Mouse (Mus musculus) hindbrain, embryonic 12.5 days (tissue): ENCODE results near the gene Dnajb1. TPM values are rescaled to one million over a fixed set of nuclear protein-coding genes. Genes with fewer than 3 reads are reported as not detected.
A peak's percentile ranks its signal among the peaks of the same experiment; 100 is the strongest.
"Not testable (repeated sequence)": the region's sequence is repeated elsewhere in the genome, so short reads cannot be mapped to it uniquely, and the experiment has no call there.

ENCODE experiments used
- ATAC-seq: fragments of 200-750 bp; cut with Nextera tagmentation; 2 replicates; pipeline ENCODE4 v1.8.0; 2017; ENCODE audit warnings: moderate TSS enrichment; ENCODE audit not compliant: low FRiP score
- H3K27ac ChIP-seq: fragments of 300-500 bp; sonication (generic); 2 replicates; pipeline ENCODE4 v1.5.1; 2016; ENCODE audit warnings: mild to moderate bottlenecking
- H3K27me3 ChIP-seq: fragments of 300-500 bp; sonication (generic); 2 replicates; pipeline ENCODE4 v1.6.1; 2016; ENCODE audit warnings: mild to moderate bottlenecking
- H3K36me3 ChIP-seq: fragments of 300-500 bp; sonication (generic); 2 replicates; pipeline ENCODE4 v1.6.1; 2016; ENCODE audit warnings: mild to moderate bottlenecking
- H3K4me1 ChIP-seq: fragments of 300-500 bp; sonication (generic); 2 replicates; pipeline ENCODE4 v1.6.1; 2016
- H3K4me2 ChIP-seq: fragments of 300-500 bp; sonication (generic); replicated peaks from 2 replicates; pipeline ENCODE4 v1.6.1; 2016; ENCODE audit warnings: mild to moderate bottlenecking
- H3K4me3 ChIP-seq: fragments of 300-500 bp; sonication (generic); 2 replicates; pipeline ENCODE4 v1.5.1; 2016; ENCODE audit warnings: mild to moderate bottlenecking
- H3K9ac ChIP-seq: fragments of 300-500 bp; sonication (generic); 2 replicates; pipeline ENCODE4 v1.6.1; 2016; ENCODE audit warnings: mild to moderate bottlenecking, moderate library complexity
- H3K9me3 ChIP-seq: fragments of 300-500 bp; sonication (generic); replicated peaks from 2 replicates; pipeline ENCODE4 v1.6.1; 2016; ENCODE audit warnings: mild to moderate bottlenecking
- WGBS: fragments of 180-500 bp; shearing (Covaris S2); methylation state at CpG from one replicate; pipeline ENCODE4 v1.1.7; 2016; 5-methylcytosine and 5-hydroxymethylcytosine counted together
- polyA plus RNA-seq: library from polyadenylated mRNA; unstranded; fragments of >200 nt; fragmentation: Nextera tagmentation; extraction: Ambion mirVana; gene quantifications from 2 replicates; pipeline ENCODE4 v1.2.1, GENCODE M21; 2016

Dnajb1 gene
- 57.1 and 62.8 TPM in 2 replicates for polyA plus RNA-seq

GRCm38 (mm10) chr8:83607661-83608397 is at the start of gene Dnajb1, which contains the start of gene Tecr:
TSS of gene Dnajb1 (plus strand) at chr8:83608193.
TSS of gene Tecr (minus strand) at chr8:83607971.
- H3K4me2 ChIP-seq, result peak within 1 kb of the TSS; percentile 79
- under 1% methylated on average over 68 of the region's 69 CpGs for WGBS
- H3K9ac ChIP-seq, result peak within 1 kb of the TSS; percentile 89
- H3K27ac ChIP-seq, result peak within 1 kb of the TSS; percentile 96
- H3K36me3 ChIP-seq, result peaks cover 31% of the 10 kb centered on the region
- peak within 1 kb of the TSS; percentile 72 for H3K4me3 ChIP-seq
- H3K27me3 ChIP-seq, result no peaks in the 10 kb centered on the region
- H3K4me1 ChIP-seq, result peaks cover 19% of the 10 kb centered on the region
- no peaks in the 10 kb centered on the region for H3K9me3 ChIP-seq
- peak; percentile 97 for ATAC-seq

GRCm38 (mm10) chr8:83562669-83563068 is 45.3 kb upstream of the Dnajb1 start:
- peaks cover 5% of the 10 kb centered on the region for H3K4me1 ChIP-seq
- H3K27ac ChIP-seq, result no peak overlapping the region
- H3K4me3 ChIP-seq, result no peak overlapping the region
- ATAC-seq, result no peak
- no peak overlapping the region for H3K4me2 ChIP-seq
- H3K9ac ChIP-seq, result no peak overlapping the region
- no peaks in the 10 kb centered on the region for H3K36me3 ChIP-seq
- H3K9me3 ChIP-seq, result no peaks in the 10 kb centered on the region
- H3K27me3 ChIP-seq, result no peaks in the 10 kb centered on the region
- 81% methylated on average over 3 of the region's 3 CpGs for WGBS

- H3K4me2 ChIP-seq, result no peak overlapping the region
- H3K4me1 ChIP-seq, result peaks cover 11% of the 10 kb centered on the region
- ATAC-seq, result no peak
- no peak overlapping the region for H3K9ac ChIP-seq
- 78% methylated on average over 4 of the region's 4 CpGs for whole genome bisulfite sequencing
- no peak overlapping the region for H3K27ac ChIP-seq
- H3K27me3 ChIP-seq, result no peaks in the 10 kb centered on the region
- no peak overlapping the region for H3K4me3 ChIP-seq
- no peaks in the 10 kb centered on the region for H3K36me3 ChIP-seq
- H3K9me3 ChIP-seq, result no peaks in the 10 kb centered on the region
Observed at GRCm38 (mm10) chr8:83563246-83563645, 44.7 kb upstream of the Dnajb1 start.

GRCm38 (mm10) chr8:83565731-83566375 is 42.1 kb upstream of the Dnajb1 start:
- H3K4me1 ChIP-seq, result peaks cover 14% of the 10 kb centered on the region
- H3K36me3 ChIP-seq, result peaks cover 13% of the 10 kb centered on the region
- no peak overlapping the region for H3K27ac ChIP-seq
- no peaks in the 10 kb centered on the region for H3K9me3 ChIP-seq
- H3K27me3 ChIP-seq, result no peaks in the 10 kb centered on the region
- ATAC-seq, result peak; percentile 39; the same call in 1 of the 2 replicates
- no peak overlapping the region for H3K4me3 ChIP-seq
- 73% methylated on average over 9 of the region's 9 CpGs for WGBS
- H3K9ac ChIP-seq, result no peak overlapping the region
- 0 out of 2 replicates have a peak overlapping the region, but pooled peaks have one; percentile 77 for H3K4me2 ChIP-seq

GRCm38 (mm10) chr8:83566469-83567395 is 41.3 kb upstream of the Dnajb1 start, which contains the start of gene Ndufb7:
TSS of gene Ndufb7 (plus strand) at chr8:83566671.
- peak within 1 kb of the TSS; percentile 66 for H3K27ac ChIP-seq
- H3K27me3 ChIP-seq, result no peaks in the 10 kb centered on the region
- H3K4me3 ChIP-seq, result peak within 1 kb of the TSS; percentile 73
- H3K4me2 ChIP-seq, result peak within 1 kb of the TSS; percentile 77
- peaks cover 14% of the 10 kb centered on the region for H3K4me1 ChIP-seq
- peak within 1 kb of the TSS; percentile 90 for H3K9ac ChIP-seq
- ATAC-seq, result peak; percentile 90
- peaks cover 21% of the 10 kb centered on the region for H3K36me3 ChIP-seq
- WGBS, result under 1% methylated on average over 48 of the region's 48 CpGs
- H3K9me3 ChIP-seq, result no peaks in the 10 kb centered on the region

- H3K4me3 ChIP-seq, result peak overlapping the region; percentile 73
- no peaks in the 10 kb centered on the region for H3K27me3 ChIP-seq
- H3K9me3 ChIP-seq, result no peaks in the 10 kb centered on the region
- ATAC-seq, result no peak
- no peak overlapping the region for H3K27ac ChIP-seq
- peaks cover 30% of the 10 kb centered on the region for H3K36me3 ChIP-seq
- H3K4me2 ChIP-seq, result peak overlapping the region; percentile 77
- WGBS, result 65% methylated on average over 3 of the region's 3 CpGs
- peaks cover 14% of the 10 kb centered on the region for H3K4me1 ChIP-seq
- peak overlapping the region; percentile 90 for H3K9ac ChIP-seq
Observed at GRCm38 (mm10) chr8:83567668-83568067, 40.3 kb upstream of the Dnajb1 start.

GRCm38 (mm10) chr8:83568128-83568527 is 39.9 kb upstream of the Dnajb1 start:
- Histone ChIP-seq H3K4me1 (peaks cover 14% of the 10 kb centered on the region), H3K36me3 (peaks cover 35% of the 10 kb centered on the region), H3K27me3 (no peaks in the 10 kb centered on the region), H3K9ac (peak overlapping the region; percentile 90), H3K9me3 (no peaks in the 10 kb centered on the region), H3K4me3 (no peak overlapping the region), H3K27ac (no peak overlapping the region), H3K4me2 (peak overlapping the region; percentile 77; the same call in 1 of the 2 replicates)
- ATAC-seq, result no peak
- 76% methylated on average over 5 of the region's 5 CpGs for WGBS

GRCm38 (mm10) chr8:83568755-83569154 is 39.2 kb upstream of the Dnajb1 start:
- H3K27me3 ChIP-seq, result no peaks in the 10 kb centered on the region
- H3K4me2 ChIP-seq, result no peak overlapping the region
- no peaks in the 10 kb centered on the region for H3K9me3 ChIP-seq
- H3K4me3 ChIP-seq, result no peak overlapping the region
- peaks cover 14% of the 10 kb centered on the region for H3K4me1 ChIP-seq
- no peak overlapping the region for H3K9ac ChIP-seq
- ATAC-seq, result no peak
- peaks cover 41% of the 10 kb centered on the region for H3K36me3 ChIP-seq
- no peak overlapping the region for H3K27ac ChIP-seq
- 79% methylated on average over 5 of the region's 5 CpGs for WGBS

- no peak overlapping the region for H3K9ac ChIP-seq
- peaks cover 45% of the 10 kb centered on the region for H3K36me3 ChIP-seq
- H3K27ac ChIP-seq, result no peak overlapping the region
- WGBS, result 79% methylated on average over 4 of the region's 4 CpGs
- H3K4me2 ChIP-seq, result no peak overlapping the region
- peaks cover 15% of the 10 kb centered on the region for H3K4me1 ChIP-seq
- H3K27me3 ChIP-seq, result no peaks in the 10 kb centered on the region
- ATAC-seq, result no peak
- no peak overlapping the region for H3K4me3 ChIP-seq
- H3K9me3 ChIP-seq, result no peaks in the 10 kb centered on the region
Observed at GRCm38 (mm10) chr8:83569165-83569564, 38.8 kb upstream of the Dnajb1 start.

GRCm38 (mm10) chr8:83570272-83571000 is 37.6 kb upstream of the Dnajb1 start:
- ATAC-seq, result no peak
- H3K36me3 ChIP-seq, result peaks cover 46% of the 10 kb centered on the region
- H3K9ac ChIP-seq, result no peak overlapping the region
- no peak overlapping the region for H3K27ac ChIP-seq
- whole genome bisulfite sequencing, result 90% methylated on average over 14 of the region's 15 CpGs
- no peak overlapping the region for H3K4me2 ChIP-seq
- H3K4me3 ChIP-seq, result no peak overlapping the region
- H3K4me1 ChIP-seq, result peaks cover 26% of the 10 kb centered on the region
- no peaks in the 10 kb centered on the region for H3K27me3 ChIP-seq
- H3K9me3 ChIP-seq, result no peaks in the 10 kb centered on the region

- not testable (repeated sequence) for H3K4me2 ChIP-seq, H3K4me3 ChIP-seq, H3K9me3 ChIP-seq, ATAC-seq, H3K27me3 ChIP-seq, H3K27ac ChIP-seq, H3K9ac ChIP-seq
- H3K36me3 ChIP-seq, result peaks cover 46% of the 10 kb centered on the region
- H3K4me1 ChIP-seq, result peaks cover 31% of the 10 kb centered on the region
- 96% methylated on average over 4 of the region's 7 CpGs for WGBS
Observed at GRCm38 (mm10) chr8:83571001-83571340, 37.0 kb upstream of the Dnajb1 start.
